Mouse (Mus musculus) skeletal muscle tissue, adult 2 months (tissue): Measurements from ENCODE around the gene Btnl1.
A peak's percentile ranks its signal among the peaks of the same experiment; 100 is the strongest.

ENCODE experiments used
- DNase-seq: peaks from one replicate; pipeline ENCODE4 v3.0.0-alpha.2; 2012; ENCODE audit warnings: low read depth, low spot score

The Btnl1 gene

DNA sequence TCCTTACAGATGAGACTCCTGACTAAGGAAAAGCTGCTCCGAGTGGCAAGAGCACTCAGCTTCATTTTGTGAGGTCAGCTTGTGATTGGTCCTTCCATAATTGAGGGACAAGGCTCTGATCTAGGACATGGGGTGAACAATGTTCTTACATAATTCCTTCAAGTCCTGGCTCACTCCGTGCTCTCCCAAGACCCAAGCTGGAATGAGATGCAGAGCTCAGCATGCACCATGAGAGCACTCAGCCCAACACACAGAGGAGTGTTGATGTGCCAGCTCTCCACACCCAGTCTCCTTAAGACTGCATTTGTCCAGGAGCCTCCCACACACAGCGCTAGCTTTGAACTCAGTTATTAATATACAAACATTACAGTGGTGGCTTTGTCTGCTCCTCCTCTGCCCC lies 7.8 kb downstream of the Btnl1 start:
- DNase-seq = no peak

DNA sequence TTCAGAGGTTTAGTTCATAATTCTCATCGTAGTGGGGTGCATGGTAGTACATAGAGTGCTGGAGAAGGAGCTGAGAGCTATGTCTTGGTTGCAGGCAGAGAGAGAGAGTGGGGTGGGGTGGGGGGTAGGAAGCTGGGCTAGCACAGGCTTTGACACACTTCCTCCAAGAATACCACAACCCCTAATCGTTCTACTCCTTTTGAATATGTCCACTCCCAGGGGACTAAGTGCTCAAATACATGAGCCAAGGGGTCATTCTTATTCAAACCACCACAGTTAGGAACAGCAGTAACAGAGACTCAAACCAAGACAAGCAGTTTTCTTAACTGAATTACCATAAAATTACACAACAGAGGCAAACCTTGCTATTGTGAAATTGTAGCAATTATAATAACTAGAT lies 9.7 kb downstream of the Btnl1 start:
- no peak for DNase-seq

DNA sequence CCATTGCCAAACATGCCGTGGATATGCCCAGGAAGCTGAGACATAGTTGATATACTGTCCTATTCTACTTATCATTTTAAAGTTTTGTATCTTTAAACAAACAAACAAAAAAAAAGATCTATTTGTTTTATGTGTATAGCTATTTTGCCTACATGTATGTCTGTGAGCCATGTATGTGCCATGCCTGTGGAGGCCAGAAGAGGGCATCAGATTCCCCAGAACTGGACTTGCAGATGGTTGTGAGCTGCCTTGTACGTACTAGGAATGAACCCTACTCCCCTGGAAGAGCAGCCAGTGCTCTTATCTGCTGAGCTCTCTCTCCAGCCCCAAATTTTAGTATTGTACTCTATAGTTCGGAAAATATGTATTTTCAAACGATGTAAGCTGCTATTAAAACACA lies 11.6 kb downstream of the Btnl1 start:
- no peak for DNase-seq

DNA sequence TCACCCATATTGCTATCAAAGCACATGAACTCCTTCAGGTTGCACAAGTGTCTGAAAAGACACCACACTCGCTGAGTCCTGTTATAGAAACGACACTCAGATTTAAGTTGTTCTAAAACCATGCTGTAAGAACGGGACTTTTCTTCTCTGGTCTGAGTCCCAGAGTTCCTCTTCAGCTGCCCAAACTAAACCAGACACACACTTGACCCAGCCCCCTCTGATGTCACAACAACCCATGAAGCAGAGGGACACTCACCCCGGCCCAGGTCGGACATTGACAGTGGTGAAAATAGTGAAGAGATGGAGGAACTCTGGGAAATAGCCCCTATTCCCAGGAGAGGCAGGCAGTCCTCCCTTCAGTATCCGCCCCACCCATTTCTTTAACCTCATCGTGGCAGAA lies 14.6 kb downstream of the Btnl1 start:
- DNase-seq = no peak

DNA sequence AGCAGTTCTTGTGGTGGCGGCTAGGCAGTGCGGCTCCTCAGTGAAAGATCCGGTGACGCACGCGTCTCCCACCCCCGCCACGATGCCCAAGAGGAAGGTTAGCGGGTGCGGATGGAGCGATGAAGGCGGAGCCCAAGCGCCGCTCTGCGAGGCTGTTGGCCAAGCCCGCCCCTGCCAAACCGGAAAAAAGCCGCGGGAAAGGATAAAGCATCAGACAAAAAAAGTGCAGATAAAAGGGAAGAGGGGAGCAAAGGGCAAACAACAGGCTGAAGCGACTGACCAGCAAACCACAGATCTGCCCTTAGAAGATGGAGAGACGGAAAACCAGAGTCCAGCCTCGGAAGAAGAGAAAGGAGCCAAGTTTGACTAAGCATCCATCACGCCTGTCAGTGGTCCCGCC lies 15.4 kb downstream of the Btnl1 start:
- no peak for DNase-seq

DNA sequence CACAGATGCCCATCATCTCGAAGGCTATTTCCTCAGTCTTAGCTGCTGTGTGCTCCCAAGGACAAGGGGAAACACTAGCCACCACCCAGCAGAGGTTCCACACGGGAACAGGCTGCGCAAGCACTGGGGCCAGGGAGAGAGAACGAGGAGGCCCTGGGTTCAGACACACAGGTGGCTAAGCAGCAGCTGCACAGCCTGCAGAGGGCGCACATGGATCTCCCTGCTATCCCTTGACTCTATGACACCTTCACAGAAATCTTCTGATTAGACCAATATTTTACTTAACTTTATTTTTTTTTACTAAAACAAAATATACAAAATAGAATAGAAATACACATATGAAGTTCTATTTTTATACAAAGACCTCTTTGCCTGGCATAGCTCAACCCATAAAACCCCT lies 20.4 kb downstream of the Btnl1 start:
- no peak for DNase-seq

DNA sequence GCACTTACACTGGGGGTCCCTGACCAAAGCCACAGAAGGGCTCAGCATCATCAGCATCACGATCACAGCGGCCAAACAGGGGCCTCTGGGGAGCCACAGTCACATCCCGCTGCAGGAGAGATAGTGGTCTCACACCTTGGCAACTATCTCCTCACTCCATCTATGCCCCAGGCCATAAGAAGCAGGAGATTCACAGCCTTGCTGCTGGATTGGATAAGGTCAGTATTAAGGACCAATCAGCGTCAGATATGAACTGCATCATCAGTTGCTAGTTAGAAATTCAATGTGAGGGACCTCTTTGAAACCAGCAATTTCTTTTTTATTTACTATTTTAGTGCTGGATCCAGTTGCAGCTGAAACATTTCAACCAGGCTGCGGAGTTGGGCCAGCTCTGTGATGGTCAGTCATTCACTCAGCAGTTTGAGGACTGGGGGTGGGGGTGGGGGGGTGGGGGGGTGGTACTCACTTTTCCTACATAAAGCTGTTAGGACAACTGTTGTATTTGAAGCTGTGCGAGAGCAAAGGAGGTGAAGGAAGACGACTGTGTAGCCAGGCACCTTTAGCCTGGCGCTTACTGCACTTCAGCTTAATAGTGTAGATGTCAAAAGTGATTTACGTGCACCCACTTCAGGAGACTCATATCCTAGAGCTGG lies 21.3 kb downstream of the Btnl1 start:
- DNase-seq = peak; percentile 80

DNA sequence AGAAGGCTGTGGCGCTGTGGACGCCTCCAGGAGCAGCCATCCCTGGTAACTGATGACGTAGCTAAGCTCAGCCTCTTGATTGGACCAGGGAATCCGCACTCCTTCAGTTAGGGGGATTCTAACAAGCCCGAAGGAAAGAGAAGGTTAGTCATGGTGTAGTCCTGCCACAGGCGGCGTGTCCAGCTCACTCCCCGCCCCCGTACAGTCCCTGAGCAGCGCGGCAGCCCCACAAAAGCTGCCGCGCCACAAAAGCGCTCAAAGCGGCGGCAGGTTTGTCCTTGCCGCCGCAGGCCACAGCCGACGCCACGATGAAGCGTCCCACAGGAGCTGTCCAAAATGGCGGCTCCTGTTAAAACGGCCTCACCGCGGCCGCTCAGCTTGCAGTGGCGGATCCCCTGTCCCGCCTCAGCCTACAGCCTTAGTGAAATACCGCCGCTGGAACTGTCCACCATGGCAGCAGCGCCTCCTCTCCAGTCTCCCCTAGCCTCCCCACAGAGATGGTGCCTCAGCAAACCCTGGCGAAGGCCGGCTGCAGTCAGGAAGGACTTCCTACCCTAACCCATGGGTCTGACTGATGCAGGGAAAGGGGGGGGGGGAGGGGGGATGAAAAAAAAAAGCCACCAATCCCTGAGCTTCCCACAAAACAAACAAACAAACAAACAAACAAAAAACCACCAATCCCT lies 21.9 kb downstream of the Btnl1 start, which contains the start of gene BC051142:
BC051142 (plus strand) TSS at position 110 of the 683 bp plus-strand sequence.
- peak; percentile 73 for DNase-seq

DNA sequence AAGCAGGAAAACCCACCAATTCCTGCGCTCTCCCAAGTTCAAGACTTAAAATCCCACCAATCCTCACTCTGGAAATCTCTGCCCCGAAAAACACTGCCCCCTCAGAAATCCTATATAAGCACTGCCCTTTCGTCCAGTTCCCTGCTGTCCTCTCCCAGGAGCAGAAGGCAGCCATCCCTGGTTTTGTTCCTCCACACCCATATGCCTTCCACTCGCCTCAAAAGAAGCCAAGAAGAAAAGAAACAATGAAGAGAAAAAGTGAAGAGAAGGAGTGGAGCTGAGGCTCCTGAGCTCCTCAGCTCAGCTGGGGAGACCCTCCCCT lies 22.4 kb downstream of the Btnl1 start:
- DNase-seq = no peak

DNA sequence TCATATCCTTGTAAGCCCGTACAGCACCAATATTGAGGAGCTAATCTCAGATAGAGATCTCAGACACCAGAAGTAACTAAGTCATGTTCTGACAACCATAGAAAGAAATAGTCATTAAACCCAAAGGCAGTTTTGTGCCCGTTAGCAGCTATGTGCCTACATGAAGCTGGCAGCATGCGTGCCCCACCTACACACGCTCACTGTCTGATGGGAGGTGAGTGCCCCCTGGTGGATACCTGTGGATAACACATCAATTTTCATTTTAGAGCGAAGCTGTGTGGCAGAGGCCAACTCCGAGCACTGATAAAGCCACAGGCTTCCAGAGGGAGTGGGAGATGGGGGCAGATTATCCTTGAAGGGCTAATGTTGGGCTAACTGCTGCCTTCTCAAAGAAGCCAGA lies 34.2 kb downstream of the Btnl1 start:
- DNase-seq = peak; percentile 18

DNA sequence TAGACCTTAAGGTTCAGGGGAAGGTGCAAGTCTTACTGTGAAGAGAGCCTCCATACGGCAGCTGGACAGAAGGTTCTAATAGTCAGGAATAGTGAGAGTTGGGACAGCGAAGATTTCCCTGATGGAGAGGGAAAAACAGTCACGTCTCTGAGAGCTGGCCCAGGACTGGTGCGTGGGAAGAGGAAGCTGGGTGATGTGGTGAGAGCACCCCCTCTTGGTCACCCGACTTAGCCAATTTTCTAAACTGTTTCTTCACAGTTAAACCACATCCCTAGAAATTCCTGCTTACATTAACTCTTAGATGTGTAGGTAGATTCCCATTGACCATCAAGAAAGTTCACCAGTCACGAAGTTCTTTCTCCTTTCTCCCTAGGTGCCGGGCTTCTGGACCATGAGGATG lies 43.1 kb downstream of the Btnl1 start:
- DNase-seq = no peak

DNA sequence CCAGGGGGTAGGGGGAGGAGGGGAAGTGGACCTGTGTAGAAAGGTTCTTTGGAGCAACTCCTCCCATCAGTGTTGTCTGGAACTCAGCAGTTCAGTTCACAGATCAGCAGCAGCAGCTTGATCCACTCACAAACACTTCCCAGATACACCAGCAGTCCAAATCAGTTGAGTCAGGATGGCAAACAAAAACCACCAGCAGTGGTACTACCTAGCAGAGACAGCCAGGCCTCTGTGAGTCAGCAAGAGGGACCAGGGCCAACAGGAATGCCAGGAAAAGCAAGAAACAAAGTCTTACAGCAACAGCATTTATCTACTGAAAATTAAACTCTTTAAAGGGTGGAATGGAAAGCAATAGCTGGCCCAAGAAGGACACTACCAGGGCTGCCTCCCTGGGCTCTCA lies 50.7 kb downstream of the Btnl1 start:
- DNase-seq = no peak
